Comparison of ENCODE assay signal across 17 mouse cellular contexts in the genomic region with DNA sequence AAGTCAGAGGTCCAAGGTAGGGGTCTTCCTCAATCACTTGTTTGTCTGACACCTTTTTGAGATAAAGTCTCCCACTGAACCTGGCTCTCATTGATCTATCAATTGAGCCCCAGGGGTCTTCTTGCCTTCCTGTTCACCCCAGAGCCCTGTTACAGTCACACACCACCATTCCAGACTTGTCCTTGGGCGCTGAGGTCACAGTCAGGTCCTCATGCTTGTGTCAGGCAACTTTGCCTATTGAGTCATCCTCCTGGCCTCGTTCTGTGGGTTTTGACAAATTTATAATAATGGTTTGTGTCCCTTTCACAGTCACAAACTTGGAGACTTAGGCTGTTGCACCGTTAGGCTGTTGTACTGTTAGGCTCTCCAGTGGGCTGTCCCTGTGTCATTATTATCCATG.
DNase-seq lines count a peak whose midpoint lies in the region; ATAC-seq lines count a peak whose summit lies in the region.
"Had no signal": no experiment of that assay in that cellular context is flagged by ENCODE, and none has a peak within 500 bp of the region (broad histone marks: within the 10 kb centered on the region; RNA-seq: fewer than 3 reads in every experiment).

No protein-coding gene starts in this region.

- H3K36me3 ChIP-seq in kidney, embryonic 16.5 days (ENCODE audit: insufficient read depth, low read length) = peaks cover 70% of the 10 kb centered on the region
- H3K36me3 ChIP-seq: forebrain, embryonic 15.5 days had no signal

- no peaks in the 10 kb centered on the region for H3K27me3 ChIP-seq in kidney, embryonic 16.5 days (ENCODE audit: insufficient read depth, low read length)
- H3K27me3 ChIP-seq: embryonic facial prominence, embryonic 12.5 days; forebrain, embryonic 13.5 days; forebrain, embryonic 15.5 days had no signal

- no peak overlapping the region for H3K27ac ChIP-seq in kidney, embryonic 16.5 days (ENCODE audit: low read length)
- H3K27ac ChIP-seq: embryonic facial prominence, embryonic 10.5 days; embryonic facial prominence, embryonic 12.5 days; forebrain, embryonic 13.5 days; forebrain, embryonic 15.5 days had no signal

- no peak overlapping the region for H3K4me3 ChIP-seq in kidney, embryonic 16.5 days (ENCODE audit: low read length)
- H3K4me3 ChIP-seq: embryonic facial prominence, embryonic 10.5 days; embryonic facial prominence, embryonic 12.5 days; forebrain, embryonic 13.5 days; forebrain, embryonic 15.5 days had no signal

- no peak overlapping the region for H3K4me2 ChIP-seq in kidney, embryonic 16.5 days (replicated peaks; ENCODE audit: low read depth, low read length)
- H3K4me2 ChIP-seq: embryonic facial prominence, embryonic 12.5 days; forebrain, embryonic 13.5 days; forebrain, embryonic 15.5 days had no signal

- DNase-seq in adrenal gland, adult 2 months = peak; percentile 84
- DNase-seq in adrenal gland, adult 8-10 months = peak; percentile 78
- peak; percentile 71 for DNase-seq in adrenal gland, postnatal 14 days
- DNase-seq in adrenal gland, postnatal 36 days = peak; percentile 70 to 83
- DNase-seq in layer of hippocampus, postnatal 36 days = no peak
- no peak for DNase-seq in kidney, postnatal 36 days
- DNase-seq: cerebellum, adult 11 months; cerebellum, adult 18-20 months; cerebellum, adult 8-10 months; cerebellum, postnatal 10 days; cerebellum, postnatal 25 days; forebrain, postnatal 0 days had no signal

- no peak overlapping the region for H3K9ac ChIP-seq in kidney, embryonic 16.5 days (replicated peaks; ENCODE audit: low read length)
- H3K9ac ChIP-seq: embryonic facial prominence, embryonic 12.5 days; forebrain, embryonic 13.5 days; forebrain, embryonic 15.5 days; forebrain, postnatal 0 days had no signal

- H3K9me3 ChIP-seq in kidney, embryonic 16.5 days (ENCODE audit: low read length) = no peaks in the 10 kb centered on the region
- H3K9me3 ChIP-seq: embryonic facial prominence, embryonic 10.5 days; embryonic facial prominence, embryonic 12.5 days; forebrain, embryonic 13.5 days; forebrain, embryonic 15.5 days had no signal

- no peaks in the 10 kb centered on the region for H3K4me1 ChIP-seq in kidney, embryonic 16.5 days (ENCODE audit: insufficient read depth, low read length)
- H3K4me1 ChIP-seq: embryonic facial prominence, embryonic 10.5 days; embryonic facial prominence, embryonic 12.5 days had no signal

- WGBS in kidney, embryonic 16.5 days = 87% methylated on average over 3 of the region's 3 CpGs

- no peak for ATAC-seq in kidney, embryonic 16.5 days (ENCODE audit: low FRiP score, low TSS enrichment)
- ATAC-seq: forebrain, embryonic 13.5 days; forebrain, embryonic 15.5 days; forebrain, postnatal 0 days had no signal

Comparison
In these comparisons a context has a peak if more than half of its experiments do, and no peak if none do; other contexts are left out.
1. DNase-seq: peak in adrenal gland, adult 2 months (single experiment), adrenal gland, adult 8-10 months (single experiment), adrenal gland, postnatal 14 days (single experiment) and adrenal gland, postnatal 36 days (2 of 2); none in layer of hippocampus, postnatal 36 days (0 of 2) and kidney, postnatal 36 days (0 of 2).